Mouse (Mus musculus) lung, postnatal 0 days (tissue): ENCODE measurements around the gene Gsdma. TPM values are rescaled to one million over a fixed set of nuclear protein-coding genes. Genes with fewer than 3 reads are reported as not detected.

Experiments used
- ATAC-seq: fragments of 200-750 bp; cut with Nextera tagmentation; 2 replicates; pipeline ENCODE4 v1.8.0; 2017; ENCODE audit warnings: moderate library complexity
- DNase-seq: peaks from one replicate; pipeline ENCODE4 v3.0.0-alpha.2; 2016; ENCODE audit warnings: low spot score
- H3K27ac ChIP-seq: fragments of 300-500 bp; sonication (generic); 2 replicates; pipeline ENCODE4 v1.5.1; 2014; ENCODE audit warnings: antibody characterized with exemption, mild to moderate bottlenecking, low read length, mixed read lengths
- H3K27me3 ChIP-seq: fragments of 300-500 bp; sonication (generic); replicated peaks from 2 replicates; pipeline ENCODE4 v1.6.1; 2014; ENCODE audit warnings: low read length, mixed read lengths; ENCODE audit not compliant: insufficient read depth
- H3K36me3 ChIP-seq: fragments of 300-500 bp; sonication (generic); 2 replicates; pipeline ENCODE4 v1.6.1; 2014; ENCODE audit warnings: low read length, mixed read lengths; ENCODE audit not compliant: insufficient read depth
- H3K4me1 ChIP-seq: fragments of 300-500 bp; sonication (generic); 2 replicates; pipeline ENCODE4 v1.6.1; 2014; ENCODE audit warnings: antibody characterized with exemption, low read depth, low read length, mixed read lengths; ENCODE audit not compliant: insufficient read depth
- H3K4me2 ChIP-seq: fragments of 300-500 bp; sonication (generic); replicated peaks from 2 replicates; pipeline ENCODE4 v1.6.1; 2014; ENCODE audit warnings: low read depth, mild to moderate bottlenecking, low read length, moderate library complexity, mixed read lengths
- H3K4me3 ChIP-seq: fragments of 300-500 bp; sonication (generic); 2 replicates; pipeline ENCODE4 v1.5.1; 2014; ENCODE audit warnings: low read depth, low read length
- H3K9ac ChIP-seq: fragments of 300-500 bp; sonication (generic); replicated peaks from 2 replicates; pipeline ENCODE4 v1.6.1; 2014; ENCODE audit warnings: low read depth, mild to moderate bottlenecking
- H3K9me3 ChIP-seq: fragments of 300-500 bp; sonication (generic); 2 replicates; pipeline ENCODE4 v1.6.1; 2016; ENCODE audit warnings: low read length, mixed read lengths
- CTCF ChIP-seq: IDR thresholded peaks from 2 replicates; pipeline ENCODE4 v1.5.1; 2016; ENCODE audit warnings: antibody characterized with exemption, mild to moderate bottlenecking
- EP300 ChIP-seq: IDR thresholded peaks from 2 replicates; pipeline ENCODE4 v1.6.1; 2016; ENCODE audit warnings: antibody characterized with exemption, mild to moderate bottlenecking, control low read depth
- WGBS: fragments of 180-500 bp; shearing (Covaris S2); extraction: QIAGEN DNeasy Blood & Tissue Kit; methylation state at CpG from one replicate; pipeline ENCODE4 v1.1.7; 2014; 5-methylcytosine and 5-hydroxymethylcytosine counted together
- polyA plus RNA-seq: library from polyadenylated mRNA; unstranded; fragments of >200 nt; fragmentation: Nextera tagmentation; extraction: Ambion mirVana; gene quantifications from 2 replicates; pipeline ENCODE4 v1.2.1, GENCODE M21; 2015

The Gsdma gene
- polyA plus RNA-seq, 1 experiment from 2014 or later = not detected

DNA sequence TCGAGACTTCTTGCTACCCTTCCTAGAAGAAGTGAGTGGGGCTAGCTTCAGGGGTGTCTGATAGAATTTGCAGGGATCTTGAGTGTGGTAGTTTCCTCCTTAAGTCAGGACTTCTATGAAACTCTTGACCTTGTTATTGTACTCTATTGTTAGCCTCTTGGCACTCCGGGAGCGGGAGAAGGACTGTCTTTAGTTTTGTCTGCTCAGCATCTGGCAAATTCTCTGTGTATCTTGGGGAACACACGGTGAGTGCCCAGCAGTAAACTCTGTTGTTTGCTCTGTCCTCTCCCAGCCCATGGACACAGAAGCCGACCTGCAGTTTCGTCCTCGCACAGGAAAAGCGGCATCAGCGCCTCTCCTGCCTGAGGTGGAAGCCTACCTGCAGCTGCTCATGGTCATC is 21.5 kb downstream of the Gsdma start:
- Histone ChIP-seq H3K27ac (no peak overlapping the region), H3K9me3 (no peaks in the 10 kb centered on the region), H3K36me3 (peaks cover 27% of the 10 kb centered on the region; the same call in 1 of the 2 replicates), H3K4me1 (peaks cover 7% of the 10 kb centered on the region; the same call in 1 of the 2 replicates), H3K9ac (no peak overlapping the region), H3K27me3 (no peaks in the 10 kb centered on the region), H3K4me2 (no peak overlapping the region), H3K4me3 (no peak overlapping the region)
- TF ChIP-seq EP300 (no peak), CTCF (no peak)
- DNase-seq (no peak), ATAC-seq (no peak)
- 90% methylated on average over 9 of the region's 9 CpGs for WGBS

DNA sequence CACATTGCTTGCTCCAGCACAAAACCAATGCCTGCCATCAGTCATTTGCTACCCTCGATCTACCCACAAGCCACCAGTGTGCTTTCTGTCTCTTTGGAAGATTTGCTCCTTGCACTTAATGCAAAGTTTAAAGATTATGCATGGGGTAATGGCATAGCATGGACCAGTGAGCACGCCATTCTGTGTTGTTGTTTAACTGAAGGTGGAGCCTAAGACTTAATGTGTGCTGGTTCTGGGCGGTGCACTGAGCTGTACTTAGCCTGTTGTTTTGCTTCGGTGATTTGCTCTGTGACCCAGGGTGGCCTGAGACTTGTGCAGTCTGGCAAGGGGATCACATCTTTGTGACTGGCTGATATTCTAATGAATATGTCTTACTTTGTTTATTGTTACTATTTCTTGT is 22.8 kb downstream of the Gsdma start:
- WGBS = 85% methylated on average over 4 of the region's 4 CpGs
- DNase-seq (no peak), ATAC-seq (no peak)
- no peak overlapping the region for H3K27ac ChIP-seq
- no peak overlapping the region for H3K4me2 ChIP-seq
- TF ChIP-seq CTCF (no peak), EP300 (no peak)
- H3K9ac ChIP-seq = no peak overlapping the region
- H3K9me3 ChIP-seq = no peaks in the 10 kb centered on the region
- H3K4me3 ChIP-seq = no peak overlapping the region
- H3K36me3 ChIP-seq = peaks cover 39% of the 10 kb centered on the region
- H3K4me1 ChIP-seq = peaks cover 7% of the 10 kb centered on the region; the same call in 1 of the 2 replicates
- H3K27me3 ChIP-seq = no peaks in the 10 kb centered on the region

DNA sequence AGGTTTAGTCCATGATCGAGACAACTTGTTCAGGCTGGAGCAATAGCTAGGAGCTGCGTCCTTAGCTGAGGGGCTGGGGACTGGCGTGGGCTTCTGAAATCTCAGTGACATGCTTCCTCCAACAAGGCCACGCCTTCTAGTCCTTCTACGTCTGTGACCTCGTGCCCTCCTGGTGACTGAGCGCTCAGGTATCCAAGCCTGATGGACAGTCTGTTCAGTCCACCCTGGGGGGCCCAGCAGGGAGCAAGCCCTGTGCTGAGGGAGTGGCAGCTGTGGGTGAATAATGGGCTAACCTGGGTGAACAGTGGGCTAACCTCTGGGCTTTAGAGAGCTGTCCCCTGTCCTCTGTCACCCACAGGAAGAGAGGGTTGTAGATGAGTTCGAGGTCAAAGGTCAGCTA is 23.9 kb downstream of the Gsdma start:
- DNase-seq (no peak), ATAC-seq (no peak)
- H3K36me3 ChIP-seq = peaks cover 48% of the 10 kb centered on the region
- H3K9ac ChIP-seq = no peak overlapping the region
- WGBS = 76% methylated on average over 8 of the region's 8 CpGs
- H3K27ac ChIP-seq = no peak overlapping the region
- no peak overlapping the region for H3K4me2 ChIP-seq
- no peak for TF ChIP-seq CTCF
- TF ChIP-seq EP300 = no peak
- no peaks in the 10 kb centered on the region for H3K27me3 ChIP-seq
- H3K9me3 ChIP-seq = no peaks in the 10 kb centered on the region
- no peak overlapping the region for H3K4me3 ChIP-seq
- peaks cover 7% of the 10 kb centered on the region; the same call in 1 of the 2 replicates for H3K4me1 ChIP-seq

DNA sequence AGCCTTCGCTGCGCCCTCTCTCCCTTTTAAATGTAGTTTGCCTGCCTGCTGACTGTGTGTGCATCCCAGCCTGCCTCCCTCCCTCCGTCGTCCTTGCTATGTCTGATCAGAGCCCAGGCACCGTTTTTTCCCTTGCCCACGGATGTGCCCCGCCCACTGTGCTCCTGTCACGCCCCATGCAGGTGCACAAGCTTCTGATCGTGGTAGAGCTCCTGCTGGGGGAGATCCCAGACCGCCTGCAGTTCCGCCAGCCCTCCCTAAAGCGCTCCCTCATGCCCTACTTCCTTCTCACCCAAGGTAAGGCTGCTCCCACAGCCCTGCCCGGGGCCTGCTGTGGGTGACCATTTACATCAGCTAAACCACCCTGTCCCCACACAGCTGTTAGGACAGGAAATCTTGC is 29.1 kb downstream of the Gsdma start:
- H3K36me3 ChIP-seq = peaks cover 46% of the 10 kb centered on the region
- no peaks in the 10 kb centered on the region for H3K27me3 ChIP-seq
- ATAC-seq = no peak
- no peaks in the 10 kb centered on the region for H3K9me3 ChIP-seq
- H3K4me2 ChIP-seq = no peak overlapping the region
- H3K9ac ChIP-seq = no peak overlapping the region
- H3K27ac ChIP-seq = no peak overlapping the region
- 77% methylated on average over 13 of the region's 13 CpGs for WGBS
- no peak overlapping the region for H3K4me3 ChIP-seq
- no peaks in the 10 kb centered on the region for H3K4me1 ChIP-seq
- TF ChIP-seq CTCF = no peak
- no peak for TF ChIP-seq EP300
- no peak for DNase-seq

DNA sequence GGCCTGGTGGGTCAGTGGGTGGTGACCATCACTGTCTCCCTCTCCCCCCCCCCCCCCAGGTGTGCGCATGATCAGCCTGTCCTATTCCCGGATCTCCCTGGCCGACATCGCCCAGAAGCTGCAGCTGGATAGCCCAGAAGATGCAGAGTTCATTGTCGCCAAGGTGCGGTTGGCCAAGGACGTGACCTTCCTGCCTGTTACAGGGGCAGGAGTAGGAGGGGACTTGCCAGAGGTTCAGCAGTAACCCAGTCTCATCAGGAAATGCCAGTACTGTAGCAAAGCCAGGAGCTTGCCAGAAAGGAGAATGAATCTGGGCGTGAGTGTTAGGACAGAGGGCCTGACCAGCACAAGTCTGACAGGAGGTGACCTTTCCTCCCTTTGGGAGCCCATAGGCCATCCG is 29.6 kb downstream of the Gsdma start:
- Histone ChIP-seq H3K9me3 (no peaks in the 10 kb centered on the region), H3K4me1 (no peaks in the 10 kb centered on the region), H3K27me3 (no peaks in the 10 kb centered on the region), H3K4me3 (no peak overlapping the region), H3K4me2 (no peak overlapping the region), H3K36me3 (peaks cover 46% of the 10 kb centered on the region), H3K9ac (no peak overlapping the region), H3K27ac (no peak overlapping the region)
- ATAC-seq (no peak), DNase-seq (no peak)
- WGBS = 86% methylated on average over 8 of the region's 9 CpGs
- no peak for TF ChIP-seq CTCF
- no peak for TF ChIP-seq EP300

DNA sequence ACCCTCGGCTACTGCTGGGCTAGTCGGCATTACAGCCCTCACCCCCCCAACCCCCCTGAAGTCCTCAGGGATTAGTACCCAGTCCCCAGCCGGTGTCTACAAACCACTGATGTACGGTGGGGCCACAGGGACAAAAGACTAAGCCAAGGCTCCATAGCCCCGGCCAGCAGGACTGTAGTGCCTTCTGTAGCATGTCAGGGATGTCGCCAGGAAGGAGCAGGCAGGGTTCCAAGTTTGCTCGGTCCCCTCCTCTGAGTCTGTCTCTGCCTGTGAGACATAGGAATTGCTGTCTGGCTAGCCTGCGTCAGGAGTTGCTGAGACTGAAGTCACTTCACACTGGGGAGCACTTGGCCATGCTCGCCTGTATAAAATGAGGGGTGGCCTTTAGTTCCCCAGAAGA is 30.1 kb downstream of the Gsdma start:
- ATAC-seq (no peak), DNase-seq (no peak)
- 70% methylated on average over 9 of the region's 9 CpGs for WGBS
- H3K9me3 ChIP-seq = no peaks in the 10 kb centered on the region
- H3K36me3 ChIP-seq = peaks cover 46% of the 10 kb centered on the region
- no peak overlapping the region for H3K4me2 ChIP-seq
- no peak overlapping the region for H3K4me3 ChIP-seq
- H3K27me3 ChIP-seq = no peaks in the 10 kb centered on the region
- H3K4me1 ChIP-seq = no peaks in the 10 kb centered on the region
- no peak overlapping the region for H3K27ac ChIP-seq
- TF ChIP-seq EP300 = no peak
- no peak overlapping the region for H3K9ac ChIP-seq

DNA sequence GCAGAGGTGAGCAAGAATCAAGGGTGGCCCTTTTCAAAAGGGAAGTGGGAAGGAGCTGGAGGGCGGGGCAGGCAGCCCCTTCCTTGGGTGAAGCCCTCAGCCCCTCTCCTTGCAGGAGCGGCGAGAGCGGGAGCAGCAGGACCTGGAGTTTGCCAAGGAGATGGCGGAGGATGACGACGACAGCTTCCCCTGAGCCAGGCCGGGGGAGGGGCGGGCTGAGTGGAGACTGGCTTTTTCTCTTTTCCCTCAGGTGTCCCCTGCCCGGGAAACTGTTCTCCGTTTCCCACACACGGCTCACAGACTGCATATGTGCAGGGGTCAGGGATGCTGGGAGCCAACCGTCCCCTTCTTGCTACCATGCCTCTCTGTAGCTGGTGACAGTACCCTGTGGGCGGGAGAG is 31.3 kb downstream of the Gsdma start:
- 63% methylated on average over 14 of the region's 14 CpGs for WGBS
- no peak for ATAC-seq
- no peaks in the 10 kb centered on the region for H3K27me3 ChIP-seq
- no peaks in the 10 kb centered on the region for H3K4me1 ChIP-seq
- H3K4me2 ChIP-seq = no peak overlapping the region
- H3K36me3 ChIP-seq = peaks cover 45% of the 10 kb centered on the region
- no peak overlapping the region for H3K9ac ChIP-seq
- H3K4me3 ChIP-seq = no peak overlapping the region
- no peak overlapping the region for H3K27ac ChIP-seq
- no peak for DNase-seq
- no peaks in the 10 kb centered on the region for H3K9me3 ChIP-seq
- TF ChIP-seq EP300 = no peak
- TF ChIP-seq CTCF = no peak
